Mouse (Mus musculus) spleen, adult 2 months (tissue): ENCODE data around the gene Phc2.

Experiments used
- CTCF ChIP-seq: fragments of 200-500 bp; IDR thresholded peaks from 2 replicates; pipeline ENCODE4 v1.5.1; 2011; ENCODE audit warnings: mild to moderate bottlenecking, inconsistent platforms; ENCODE audit not compliant: insufficient read depth, insufficient read length, insufficient replicate concordance; ENCODE audit errors: extremely low read depth
- POLR2A ChIP-seq: fragments of 200-500 bp; IDR thresholded peaks from 2 replicates; pipeline ENCODE4 v1.6.1; 2011; ENCODE audit warnings: low read depth, low read length, inconsistent platforms

GRCm38 (mm10) chr4:128733496-128733895, 79.0 kb downstream of the Phc2 start:
- no peak for TF ChIP-seq CTCF
- TF ChIP-seq POLR2A: no peak
